Mouse (Mus musculus): ENCODE data around the gene Mpeg1. TPM values are rescaled to one million over a fixed set of nuclear protein-coding genes. Genes with fewer than 3 reads are reported as not detected.

Mpeg1 gene
- total and polyA plus RNA-seq, 3 experiments: 43.8 to 270 (median 68.0) TPM

- Histone ChIP-seq H3K27ac (ENCODE audit: insufficient read depth, low read depth) (peak overlapping the region; percentile 74), H3K4me2 (ENCODE audit: insufficient read depth, low read depth, poor library complexity, severe bottlenecking) (peak overlapping the region; percentile 30), H3K4me3 (replicated peaks in 1 of 3; ENCODE audit: low read depth in 2 of 3, low read length in 2 of 3, poor library complexity in 1 of 3) (no peak overlapping the region), H3K36me3 (replicated peaks in 1 of 2; ENCODE audit: control insufficient read depth in 1 of 2, insufficient read depth in 1 of 2, low read length in 1 of 2) (peaks cover 25 to 74% of the 10 kb centered on the region in 2 experiments), H3K79me2 (replicated peaks; ENCODE audit: control insufficient read depth, extremely low read depth, insufficient read depth, poor library complexity, severe bottlenecking) (no peaks in the 10 kb centered on the region), H3K9me3 (replicated peaks; ENCODE audit: low read length) (no peaks in the 10 kb centered on the region), H3K9ac (ENCODE audit: insufficient read depth, low read depth) (0 out of 2 replicates have a peak overlapping the region, but pooled peaks have one; percentile 3), H3K27me3 (replicated peaks) (no peaks in the 10 kb centered on the region), H3K4me1 (ENCODE audit: control insufficient read depth in 1 of 2, insufficient read depth in 2 of 2) (peaks cover 35 to 98% of the 10 kb centered on the region in 2 experiments)
- TF ChIP-seq CHD2 (IDR thresholded peaks at IDR 0.05; ENCODE audit: low read length) (no peak; the same call in 1 of the 2 replicates), TCF12 (IDR thresholded peaks at IDR 0.05; ENCODE audit: low read depth, low read length) (peak; percentile 54; the same call in 1 of the 2 replicates), HCFC1 (IDR thresholded peaks at IDR 0.05; ENCODE audit: low read depth, low read length) (no peak), MAZ (IDR thresholded peaks at IDR 0.05; ENCODE audit: low read depth, low read length) (no peak), SMC3 (IDR thresholded peaks at IDR 0.05; ENCODE audit: low read depth, low read length) (no peak), MAX (IDR thresholded peaks at IDR 0.05; ENCODE audit: low read length) (0 out of 2 replicates have a peak, but pooled peaks have one; percentile 49), MAFK (IDR thresholded peaks at IDR 0.05; ENCODE audit: insufficient replicate concordance, low read length) (0 out of 2 replicates have a peak, but pooled peaks have one; percentile 21), NRF1 (IDR thresholded peaks at IDR 0.05; ENCODE audit: low read depth, low read length) (no peak), BHLHE40 (IDR thresholded peaks at IDR 0.05; ENCODE audit: low read depth, low read length) (peak; percentile 80), ZC3H11A (IDR thresholded peaks at IDR 0.05; ENCODE audit: low read depth, low read length) (no peak), RAD21 (IDR thresholded peaks at IDR 0.05; ENCODE audit: low read depth, low read length) (no peak), SIN3A (IDR thresholded peaks at IDR 0.05; ENCODE audit: low read length) (no peak), TBP (conservative IDR thresholded peaks at IDR 0.05; ENCODE audit: low read depth, low read length) (no peak), GABPA (IDR thresholded peaks at IDR 0.05; ENCODE audit: insufficient replicate concordance, low read depth, low read length) (no peak), E2F4 (IDR thresholded peaks at IDR 0.05; ENCODE audit: insufficient replicate concordance, low read depth, low read length) (no peak), MEF2A (IDR thresholded peaks at IDR 0.05; ENCODE audit: borderline replicate concordance, low read depth, low read length) (peak; percentile 35; the same call in 1 of the 2 replicates), JUND (conservative IDR thresholded peaks at IDR 0.05; ENCODE audit: low read depth, low read length) (no peak), CHD1 (IDR thresholded peaks at IDR 0.05; ENCODE audit: low read depth, low read length) (0 out of 2 replicates have a peak, but pooled peaks have one; percentile 27), IRF4 (IDR thresholded peaks at IDR 0.05; ENCODE audit: low read depth, low read length) (peak; percentile 43; the same call in 1 of the 2 replicates), ZNF384 (IDR thresholded peaks at IDR 0.05; ENCODE audit: low read depth, low read length) (peak; percentile 94), PAX5 (IDR thresholded peaks at IDR 0.05; ENCODE audit: low read length) (no peak), KAT2A (IDR thresholded peaks at IDR 0.05; ENCODE audit: insufficient replicate concordance, low read length) (0 out of 2 replicates have a peak, but pooled peaks have one; percentile 16), USF2 (conservative IDR thresholded peaks at IDR 0.05; ENCODE audit: low read depth, low read length) (no peak), EP300 (IDR thresholded peaks at IDR 0.05; ENCODE audit: low read length) (peak; percentile 80), UBTF (IDR thresholded peaks at IDR 0.05; ENCODE audit: low read depth, low read length) (no peak), POLR2A (IDR thresholded peaks at IDR 0.05; ENCODE audit: low read depth, low read length) (no peak), ELF1 (IDR thresholded peaks at IDR 0.05; ENCODE audit: low read depth, low read length) (no peak), ETS1 (conservative IDR thresholded peaks at IDR 0.05; ENCODE audit: low read depth, low read length) (peak; percentile 79; the same call in 1 of the 2 replicates), JUN (IDR thresholded peaks at IDR 0.05; ENCODE audit: insufficient read depth, low read depth, low read length) (no peak), POLR2AphosphoS2 (IDR thresholded peaks at IDR 0.05; ENCODE audit: low read depth, low read length) (no peak), MXI1 (IDR thresholded peaks at IDR 0.05; ENCODE audit: low read depth, low read length) (no peak), NELFE (IDR thresholded peaks at IDR 0.05; ENCODE audit: low read depth, low read length) (no peak), ZMIZ1 (IDR thresholded peaks at IDR 0.05; ENCODE audit: low read depth, low read length) (no peak), MYC (IDR thresholded peaks at IDR 0.05; ENCODE audit: low read depth, low read length) (0 out of 2 replicates have a peak, but pooled peaks have one; percentile 32), RCOR1 (conservative IDR thresholded peaks at IDR 0.05; ENCODE audit: low read depth, low read length) (no peak), USF1 (IDR thresholded peaks at IDR 0.05; ENCODE audit: low read depth, low read length) (peak; percentile 46), CTCF (conservative IDR thresholded peaks at IDR 0.05 in 1 of 2, IDR thresholded peaks at IDR 0.05 in 1 of 2; ENCODE audit: low read depth in 2 of 2, low read length in 2 of 2) (no peak), ZKSCAN1 (IDR thresholded peaks at IDR 0.05; ENCODE audit: borderline replicate concordance, low read depth, low read length) (no peak)
- in situ Hi-C loops (cut with MboI; ENCODE audit: low pct_ligation_motif_present, low pct_unique_long_range_greater_than_20kb, low sequenced_read_pairs): no loop called here
- DNase-seq (ENCODE audit: extremely low read depth): no peak
- dilution Hi-C loops (cut with MboI; ENCODE audit: extremely low pct_ligation_motif_present, extremely low pct_unique_long_range_greater_than_20kb, low sequenced_read_pairs): no loop called here
These were observed 12.6 kb downstream of the Mpeg1 start for GRCm38 (mm10) chr19:12473201-12473641.
